Mouse (Mus musculus) hindbrain, embryonic 15.5 days (tissue): ENCODE measurements around the gene Atg4d. TPM values are rescaled to one million over a fixed set of nuclear protein-coding genes. Genes with fewer than 3 reads are reported as not detected.

ENCODE experiments used
- ATAC-seq: fragments of 200-750 bp; cut with Nextera tagmentation; 2 replicates; pipeline ENCODE4 v1.8.0; 2017; ENCODE audit warnings: low read depth, moderate number of reproducible peaks, moderate TSS enrichment; ENCODE audit not compliant: low FRiP score
- H3K27ac ChIP-seq: fragments of 300-500 bp; sonication (generic); replicated peaks from 2 replicates; pipeline ENCODE4 v1.5.1; 2015; ENCODE audit warnings: mild to moderate bottlenecking, inconsistent platforms
- H3K27me3 ChIP-seq: fragments of 300-500 bp; sonication (generic); 2 replicates; pipeline ENCODE4 v1.6.1; 2015; ENCODE audit warnings: control low read depth, inconsistent platforms
- H3K36me3 ChIP-seq: fragments of 300-500 bp; sonication (generic); 2 replicates; pipeline ENCODE4 v1.6.1; 2015; ENCODE audit warnings: control low read depth, inconsistent platforms
- H3K4me1 ChIP-seq: fragments of 300-500 bp; sonication (generic); replicated peaks from 2 replicates; pipeline ENCODE4 v1.6.1; 2015; ENCODE audit warnings: control low read depth, inconsistent platforms
- H3K4me2 ChIP-seq: fragments of 300-500 bp; sonication (generic); 2 replicates; pipeline ENCODE4 v1.6.1; 2015; ENCODE audit warnings: moderate library complexity, mild to moderate bottlenecking, inconsistent platforms
- H3K4me3 ChIP-seq: fragments of 300-500 bp; sonication (generic); 2 replicates; pipeline ENCODE4 v1.5.1; 2015; ENCODE audit warnings: mild to moderate bottlenecking, inconsistent platforms
- H3K9ac ChIP-seq: fragments of 300-500 bp; sonication (generic); 2 replicates; pipeline ENCODE4 v1.6.1; 2015; ENCODE audit warnings: inconsistent platforms
- H3K9me3 ChIP-seq: fragments of 300-500 bp; sonication (generic); 2 replicates; pipeline ENCODE4 v1.6.1; 2016; ENCODE audit warnings: control low read depth, inconsistent platforms
- WGBS: fragments of 180-500 bp; shearing (Covaris S2); methylation state at CpG from one replicate; pipeline ENCODE4 v1.1.7; 2015; 5-methylcytosine and 5-hydroxymethylcytosine counted together
- polyA plus RNA-seq: library from polyadenylated mRNA; unstranded; fragments of >200 nt; fragmentation: Nextera tagmentation; extraction: Ambion mirVana; gene quantifications from 2 replicates; pipeline ENCODE4 v1.2.1, GENCODE M21; 2015

Gene Atg4d
- polyA plus RNA-seq, 1 experiment from 2014 or later: 47.6 TPM

DNA sequence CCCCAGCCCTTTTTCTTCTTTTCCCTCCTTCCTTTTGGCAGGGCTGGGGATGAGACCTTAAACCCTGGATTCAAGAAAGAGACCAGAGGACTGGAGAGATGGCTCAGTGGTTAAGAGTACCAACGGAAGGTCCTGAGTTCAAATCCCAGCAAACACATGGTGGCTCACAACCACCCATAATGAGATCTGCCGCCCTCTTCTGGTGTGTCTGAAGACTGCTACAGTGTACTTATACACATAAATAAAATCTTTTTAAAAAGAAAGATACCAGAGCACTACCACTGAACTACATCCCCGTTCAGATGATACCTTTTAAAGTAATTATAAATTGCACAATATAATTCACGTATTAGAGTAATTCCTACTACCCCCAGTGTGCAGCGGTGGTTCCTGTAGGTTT lies 32.2 kb upstream of the Atg4d start:
- Histone ChIP-seq H3K9me3 (no peaks in the 10 kb centered on the region), H3K27ac (no peak overlapping the region), H3K4me3 (no peak overlapping the region), H3K4me1 (peaks cover 28% of the 10 kb centered on the region), H3K4me2 (no peak overlapping the region), H3K27me3 (no peaks in the 10 kb centered on the region), H3K36me3 (peaks cover 40% of the 10 kb centered on the region), H3K9ac (no peak overlapping the region)
- ATAC-seq: no peak
- WGBS: 91% methylated on average over 5 of the region's 5 CpGs

DNA sequence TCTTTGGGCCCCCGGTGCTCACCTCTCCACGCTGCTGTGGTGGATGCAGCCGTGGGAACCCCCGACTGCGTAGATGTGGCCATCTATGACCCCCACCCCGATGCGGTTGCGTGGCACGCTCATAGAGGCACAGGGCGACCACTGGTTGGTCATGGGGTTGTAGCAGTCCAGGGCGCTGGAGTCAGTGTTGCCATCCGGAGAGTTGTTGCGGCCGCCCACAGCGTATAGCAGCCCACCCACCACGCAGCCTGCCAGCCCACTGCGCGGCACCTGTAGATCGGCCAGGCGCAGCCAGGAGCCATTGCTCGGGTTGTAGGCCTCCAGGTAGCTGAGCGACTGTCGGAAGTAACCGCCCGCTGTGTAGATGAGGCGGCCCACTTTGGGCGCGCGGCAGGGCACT lies 31.7 kb upstream of the Atg4d start:
- H3K4me2 ChIP-seq: no peak overlapping the region
- no peak overlapping the region for H3K9ac ChIP-seq
- no peak overlapping the region for H3K27ac ChIP-seq
- no peaks in the 10 kb centered on the region for H3K9me3 ChIP-seq
- ATAC-seq: no peak
- H3K4me1 ChIP-seq: peaks cover 28% of the 10 kb centered on the region
- peaks cover 40% of the 10 kb centered on the region for H3K36me3 ChIP-seq
- no peak overlapping the region for H3K4me3 ChIP-seq
- 91% methylated on average over 29 of the region's 29 CpGs for WGBS
- no peaks in the 10 kb centered on the region for H3K27me3 ChIP-seq

DNA sequence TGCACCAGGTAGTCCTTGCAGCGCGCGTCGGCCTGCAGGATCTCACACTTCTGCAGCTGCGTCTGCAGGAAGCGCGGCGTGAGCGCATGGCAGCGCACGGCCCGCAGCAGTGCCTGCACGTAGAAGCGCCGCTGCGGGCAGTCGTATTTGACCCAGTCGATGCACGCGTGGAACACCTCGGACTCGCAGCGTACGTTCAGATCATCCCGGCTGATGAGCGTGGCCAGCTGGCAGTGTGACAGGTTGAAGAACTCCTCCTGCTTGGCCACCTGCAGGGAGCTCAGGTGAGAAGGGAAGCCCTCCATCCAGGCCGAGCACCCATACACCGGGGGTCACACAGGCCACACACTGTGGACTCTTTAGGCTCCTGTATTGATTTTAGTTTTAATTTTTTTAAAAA lies 31.3 kb upstream of the Atg4d start:
- Histone ChIP-seq H3K27me3 (no peaks in the 10 kb centered on the region), H3K4me2 (no peak overlapping the region), H3K36me3 (peaks cover 40% of the 10 kb centered on the region), H3K27ac (no peak overlapping the region), H3K9me3 (no peaks in the 10 kb centered on the region), H3K9ac (no peak overlapping the region), H3K4me3 (no peak overlapping the region), H3K4me1 (peaks cover 28% of the 10 kb centered on the region)
- ATAC-seq: no peak
- 79% methylated on average over 28 of the region's 28 CpGs for WGBS

DNA sequence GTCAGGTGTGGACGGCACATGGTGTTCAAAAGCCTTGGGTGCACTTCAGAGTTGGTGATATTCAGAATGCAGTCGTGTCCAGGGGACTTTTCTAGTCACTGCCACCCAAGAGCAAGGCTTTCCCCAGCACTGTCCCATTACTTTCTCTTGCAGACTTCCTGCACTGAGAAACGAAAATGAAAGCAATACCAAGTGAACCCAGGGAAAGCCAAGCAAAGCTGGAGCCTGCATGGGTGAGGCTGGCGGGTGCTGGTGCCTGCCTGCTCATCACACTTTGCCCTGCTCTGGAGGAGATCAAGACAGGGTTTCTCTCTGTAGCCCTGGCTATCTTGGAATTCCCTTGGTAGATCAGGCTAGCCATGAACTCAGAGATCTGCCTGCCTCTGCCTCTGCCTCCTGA lies 29.8 kb upstream of the Atg4d start:
- no peaks in the 10 kb centered on the region for H3K9me3 ChIP-seq
- 82% methylated on average over 4 of the region's 4 CpGs for WGBS
- ATAC-seq: no peak
- peaks cover 36% of the 10 kb centered on the region for H3K4me1 ChIP-seq
- H3K4me2 ChIP-seq: no peak overlapping the region
- H3K27ac ChIP-seq: no peak overlapping the region
- no peak overlapping the region for H3K9ac ChIP-seq
- H3K36me3 ChIP-seq: peaks cover 30% of the 10 kb centered on the region
- H3K4me3 ChIP-seq: no peak overlapping the region
- no peaks in the 10 kb centered on the region for H3K27me3 ChIP-seq

DNA sequence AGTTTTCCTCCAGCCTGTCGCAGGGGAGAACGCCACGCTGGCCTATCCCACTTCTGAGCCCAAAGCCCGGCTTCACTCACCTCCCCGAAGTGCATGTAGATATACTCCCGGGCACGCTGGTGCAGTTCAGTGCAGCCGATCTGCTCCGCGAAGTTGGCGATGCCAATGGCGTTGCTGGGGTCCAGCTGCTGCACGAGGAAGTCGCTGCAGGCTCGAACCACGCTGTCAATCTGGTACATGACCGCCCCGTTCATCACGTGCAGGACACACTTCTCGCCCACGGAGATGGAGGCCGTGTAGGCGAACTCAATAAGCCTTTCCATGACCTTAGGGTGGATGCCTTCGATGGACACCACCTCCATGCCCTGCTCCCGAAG lies 28.1 kb upstream of the Atg4d start:
- H3K27ac ChIP-seq: peak overlapping the region; percentile 87; the same call in 1 of the 2 replicates

DNA sequence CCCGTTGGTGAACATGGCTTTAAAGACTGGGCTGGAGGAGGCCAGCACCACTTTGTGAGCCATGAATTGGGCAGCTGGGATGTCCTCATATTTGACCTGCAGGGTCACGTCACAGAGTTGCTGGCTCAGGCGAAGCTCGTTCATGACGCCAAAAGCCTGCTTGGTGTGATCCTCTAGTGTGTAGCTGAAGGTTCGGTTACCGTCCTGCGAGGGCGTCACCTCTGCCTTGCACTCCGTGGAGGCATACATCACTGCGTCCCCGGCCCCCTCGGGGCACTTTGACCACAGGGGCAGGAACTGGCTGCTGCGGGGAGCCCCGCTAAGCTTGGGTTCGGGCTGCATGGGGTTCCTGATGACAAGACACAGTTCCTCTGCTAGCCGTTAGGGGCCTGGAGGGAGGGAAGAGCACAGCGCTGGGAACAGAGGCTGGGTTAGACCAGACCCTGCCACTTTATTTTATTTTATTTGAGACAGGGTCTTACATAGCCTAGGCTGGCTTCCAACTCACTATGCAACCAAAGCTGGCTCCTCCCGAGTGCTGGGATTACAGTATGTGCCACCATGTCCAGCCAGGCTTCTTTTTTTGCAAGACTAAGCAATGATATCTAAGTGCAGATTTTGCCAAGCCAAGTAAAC lies 27.6 kb upstream of the Atg4d start:
- no peaks in the 10 kb centered on the region for H3K9me3 ChIP-seq
- H3K4me1 ChIP-seq: peaks cover 36% of the 10 kb centered on the region
- peak overlapping the region; percentile 96 for H3K9ac ChIP-seq
- 14% methylated on average over 19 of the region's 19 CpGs for WGBS
- peaks cover 5% of the 10 kb centered on the region; the same call in 1 of the 2 replicates for H3K27me3 ChIP-seq
- ATAC-seq: peak; percentile 17; the same call in 1 of the 2 replicates
- H3K4me2 ChIP-seq: peak overlapping the region; percentile 66
- H3K4me3 ChIP-seq: peak overlapping the region; percentile 72
- H3K27ac ChIP-seq: peak overlapping the region; percentile 87
- peaks cover 14% of the 10 kb centered on the region for H3K36me3 ChIP-seq

More for the DNA sequence above, 28.1 kb upstream of the Atg4d start:
- Histone ChIP-seq H3K36me3 (peaks cover 15% of the 10 kb centered on the region), H3K27me3 (0 out of 2 replicates have a peak, but pooled peaks cover 1% of the 10 kb centered on the region), H3K9ac (peak overlapping the region; percentile 96), H3K4me2 (peak overlapping the region; percentile 66), H3K4me3 (peak overlapping the region; percentile 72), H3K4me1 (peaks cover 36% of the 10 kb centered on the region), H3K9me3 (no peaks in the 10 kb centered on the region)
- no peak for ATAC-seq
- WGBS: 75% methylated on average over 25 of the region's 25 CpGs

DNA sequence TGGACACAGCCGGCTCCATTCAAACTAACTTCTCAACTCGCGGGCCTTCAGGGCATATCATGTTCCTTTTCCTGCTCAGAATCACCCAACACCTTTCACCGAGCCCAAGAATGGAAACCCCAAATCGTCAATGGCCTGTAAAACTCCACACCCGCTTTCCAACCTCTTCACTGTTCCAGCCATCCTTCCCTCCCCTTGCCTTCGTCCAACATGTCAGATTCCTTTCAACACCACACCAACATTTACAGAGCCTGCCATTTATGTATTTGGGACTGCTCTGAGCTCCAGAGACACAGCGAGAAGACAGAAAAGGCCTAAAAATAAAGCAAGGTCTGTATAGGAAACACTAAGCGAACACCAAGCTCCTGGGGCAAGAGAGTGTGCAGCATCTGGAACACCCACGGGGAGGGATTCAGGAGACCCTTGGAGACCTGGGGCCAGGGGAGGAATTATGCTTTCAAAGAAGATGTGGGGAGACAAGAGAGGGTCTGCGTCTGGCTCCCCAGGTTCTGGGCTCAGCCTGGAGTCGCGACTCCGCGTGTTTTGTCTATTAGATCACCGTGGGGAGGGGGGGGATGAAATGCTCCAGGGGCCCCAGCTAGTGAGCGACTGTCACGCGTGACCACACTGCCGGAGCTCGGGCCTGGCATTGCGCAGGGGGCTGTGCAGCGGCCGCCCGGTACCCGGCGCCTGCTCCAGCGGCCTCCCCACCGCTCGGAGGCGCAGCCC lies 26.9 kb upstream of the Atg4d start:
- ATAC-seq: no peak; the same call in 1 of the 2 replicates

DNA sequence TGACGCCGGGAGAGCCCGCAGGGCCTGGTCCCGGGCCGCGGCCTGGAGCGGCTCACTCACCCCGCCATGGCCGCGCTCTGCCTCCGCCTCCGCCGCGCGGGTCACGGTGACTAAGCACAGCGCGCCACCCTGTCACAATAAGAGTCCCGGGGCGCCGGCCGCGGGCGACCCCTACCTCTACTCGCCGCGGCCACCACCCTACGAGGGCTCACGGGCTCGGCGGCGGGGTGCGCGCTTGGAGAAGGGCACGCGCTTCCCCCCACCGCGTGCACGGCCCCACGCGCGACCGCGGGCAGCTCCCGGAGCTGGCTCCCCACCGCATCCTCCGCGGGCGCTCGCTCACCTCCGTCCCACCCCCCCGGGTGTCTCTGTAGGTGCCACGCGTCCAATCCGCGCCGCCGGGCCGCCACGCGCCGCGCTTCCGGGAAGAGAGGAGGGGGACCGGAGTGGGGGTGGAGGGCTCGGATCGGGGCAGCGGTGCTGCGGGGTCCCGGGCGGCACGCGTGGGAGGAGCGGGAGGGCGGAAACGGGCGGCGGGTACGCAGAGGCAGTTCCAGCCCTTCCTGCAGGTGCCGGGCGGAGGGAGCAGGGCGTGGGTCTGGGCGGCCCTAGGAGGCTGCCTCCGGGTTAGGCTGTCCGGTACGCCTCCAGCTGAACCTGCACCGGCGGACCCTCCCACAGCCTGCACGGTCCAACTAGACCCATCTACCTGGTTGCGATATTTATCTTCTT lies 26.2 kb upstream of the Atg4d start, which contains the start of gene Keap1:
TSS of gene Keap1 (minus strand) at position 629 of the 732 bp plus-strand sequence.
- Histone ChIP-seq H3K4me3 (peak within 1 kb of the TSS; percentile 72), H3K9me3 (no peaks in the 10 kb centered on the region), H3K27ac (peak within 1 kb of the TSS; percentile 87), H3K4me1 (peaks cover 43% of the 10 kb centered on the region), H3K9ac (peak within 1 kb of the TSS; percentile 96), H3K4me2 (peak within 1 kb of the TSS; percentile 66), H3K27me3 (peaks cover 18% of the 10 kb centered on the region), H3K36me3 (no peaks in the 10 kb centered on the region; the same call in none of the 2 replicates)
- ATAC-seq: peak; percentile 87
- under 1% methylated on average over 63 of the region's 90 CpGs for WGBS

More for the DNA sequence above, 26.9 kb upstream of the Atg4d start:
- Histone ChIP-seq H3K9ac (peak overlapping the region; percentile 96), H3K27ac (peak overlapping the region; percentile 87), H3K4me3 (peak overlapping the region; percentile 72), H3K4me2 (peak overlapping the region; percentile 66), H3K36me3 (peaks cover 7% of the 10 kb centered on the region), H3K27me3 (peaks cover 11% of the 10 kb centered on the region), H3K4me1 (peaks cover 36% of the 10 kb centered on the region), H3K9me3 (no peaks in the 10 kb centered on the region)
- 2% methylated on average over 31 of the region's 31 CpGs for WGBS

DNA sequence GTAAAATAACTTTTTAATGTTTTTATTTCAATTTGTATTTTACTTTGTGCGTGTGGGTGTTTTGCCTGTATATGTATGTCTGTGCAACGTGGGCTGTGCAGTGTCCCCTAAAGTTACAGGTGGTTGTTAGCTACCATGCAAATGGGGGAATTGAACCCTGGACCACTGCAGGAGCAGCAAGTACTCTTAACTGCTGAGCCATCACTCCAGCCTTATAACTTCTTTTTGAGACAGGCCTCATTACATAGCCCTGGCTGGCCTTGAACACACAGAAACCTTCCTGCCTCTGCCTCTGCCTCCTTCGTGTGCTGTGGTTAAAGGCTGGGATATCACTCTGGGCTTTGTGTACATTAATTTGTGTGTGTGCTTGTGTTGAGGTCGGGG lies 25.6 kb upstream of the Atg4d start:
- WGBS: 36% methylated on average over 4 of the region's 4 CpGs
- Histone ChIP-seq H3K4me3 (peak overlapping the region; percentile 72), H3K36me3 (no peaks in the 10 kb centered on the region; the same call in none of the 2 replicates), H3K27me3 (peaks cover 23% of the 10 kb centered on the region), H3K4me1 (peaks cover 48% of the 10 kb centered on the region), H3K27ac (peak overlapping the region; percentile 87; the same call in 1 of the 2 replicates), H3K4me2 (peak overlapping the region; percentile 66), H3K9me3 (no peaks in the 10 kb centered on the region), H3K9ac (peak overlapping the region; percentile 96)
- no peak for ATAC-seq

DNA sequence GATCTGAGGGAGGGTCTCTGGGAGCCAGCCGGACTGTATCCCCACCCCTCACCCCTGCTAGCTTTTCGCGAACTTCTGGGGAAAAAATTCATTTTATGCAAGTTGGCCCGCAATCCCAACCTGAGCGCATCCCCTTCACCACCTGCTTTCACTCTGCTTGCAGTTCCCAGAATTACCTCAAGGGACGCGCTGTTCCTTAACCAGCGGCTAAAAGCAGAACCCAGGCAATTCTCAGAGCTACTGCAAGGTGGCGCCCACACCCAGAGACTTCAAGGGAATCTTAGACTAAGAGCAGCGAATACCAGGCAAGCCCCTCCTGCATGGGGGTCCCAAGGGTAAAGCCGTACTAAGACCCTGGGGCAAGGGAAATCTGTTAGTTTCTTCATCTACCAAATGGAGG lies 23.8 kb upstream of the Atg4d start:
- Histone ChIP-seq H3K27ac (no peak overlapping the region), H3K27me3 (peaks cover 38% of the 10 kb centered on the region), H3K9me3 (no peaks in the 10 kb centered on the region), H3K9ac (no peak overlapping the region), H3K4me1 (peaks cover 49% of the 10 kb centered on the region), H3K4me2 (no peak overlapping the region), H3K36me3 (no peaks in the 10 kb centered on the region; the same call in 1 of the 2 replicates), H3K4me3 (no peak overlapping the region)
- no peak for ATAC-seq
- WGBS: 3% methylated on average over 11 of the region's 11 CpGs

DNA sequence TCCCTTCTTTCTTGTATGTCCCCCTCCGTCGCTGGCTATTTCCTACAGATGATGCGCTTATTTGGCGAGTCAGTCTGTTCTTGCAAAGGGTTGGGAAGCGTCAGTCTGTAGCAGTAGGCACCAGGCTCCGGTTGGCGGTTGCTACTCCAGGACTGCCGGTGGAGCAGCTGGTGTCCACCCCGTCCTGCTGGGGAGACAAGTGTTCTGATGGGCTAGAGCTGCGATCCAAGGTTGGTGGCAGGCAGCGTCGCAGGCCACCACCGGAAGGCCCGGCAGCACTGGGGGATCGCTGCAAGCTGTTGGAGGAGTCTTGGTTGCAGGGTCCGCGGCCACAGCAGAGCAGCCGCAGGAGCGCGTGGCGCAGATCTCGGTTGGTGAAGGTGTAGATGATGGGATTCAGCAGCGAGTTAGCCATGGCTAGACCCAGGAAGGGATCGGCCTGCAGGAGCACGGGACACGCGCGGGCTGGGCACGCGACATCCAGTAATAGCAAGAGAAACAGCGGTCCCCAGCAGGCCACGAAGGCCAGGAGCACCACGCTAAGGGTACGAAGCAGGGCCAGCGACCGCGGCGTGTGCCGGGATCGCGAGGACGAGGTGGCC lies 21.2 kb upstream of the Atg4d start:
- Histone ChIP-seq H3K4me1 (peaks cover 36% of the 10 kb centered on the region), H3K9me3 (no peaks in the 10 kb centered on the region), H3K9ac (peak overlapping the region; percentile 49), H3K4me2 (peak overlapping the region; percentile 81), H3K4me3 (peak overlapping the region; percentile 47), H3K36me3 (no peaks in the 10 kb centered on the region), H3K27ac (peak overlapping the region; percentile 58), H3K27me3 (peaks cover 60% of the 10 kb centered on the region)
- ATAC-seq: 0 out of 2 replicates have a peak, but pooled peaks have one; percentile 2
- WGBS: 3% methylated on average over 42 of the region's 42 CpGs
